Mouse (Mus musculus): Measurements from ENCODE around the gene Ppih. TPM values are rescaled to one million over a fixed set of nuclear protein-coding genes. Genes with fewer than 3 reads are reported as not detected.

The Ppih gene
- total RNA-seq (2021): 10 to 100 TPM; 23.0 to 26.7 TPM
- long read RNA-seq, transcript Ppih-201 (10 exons, 757 nt): minor isoform, 6 of 15 reads
- long read RNA-seq, transcript Ppih-205 (10 exons, 1,288 nt): major isoform, 7 of 15 reads
- long read RNA-seq, partial matches to known transcripts: 1 of 15 reads
- long read RNA-seq, other reads (novel, unspliced or antisense): 0 of 15 reads

DNA sequence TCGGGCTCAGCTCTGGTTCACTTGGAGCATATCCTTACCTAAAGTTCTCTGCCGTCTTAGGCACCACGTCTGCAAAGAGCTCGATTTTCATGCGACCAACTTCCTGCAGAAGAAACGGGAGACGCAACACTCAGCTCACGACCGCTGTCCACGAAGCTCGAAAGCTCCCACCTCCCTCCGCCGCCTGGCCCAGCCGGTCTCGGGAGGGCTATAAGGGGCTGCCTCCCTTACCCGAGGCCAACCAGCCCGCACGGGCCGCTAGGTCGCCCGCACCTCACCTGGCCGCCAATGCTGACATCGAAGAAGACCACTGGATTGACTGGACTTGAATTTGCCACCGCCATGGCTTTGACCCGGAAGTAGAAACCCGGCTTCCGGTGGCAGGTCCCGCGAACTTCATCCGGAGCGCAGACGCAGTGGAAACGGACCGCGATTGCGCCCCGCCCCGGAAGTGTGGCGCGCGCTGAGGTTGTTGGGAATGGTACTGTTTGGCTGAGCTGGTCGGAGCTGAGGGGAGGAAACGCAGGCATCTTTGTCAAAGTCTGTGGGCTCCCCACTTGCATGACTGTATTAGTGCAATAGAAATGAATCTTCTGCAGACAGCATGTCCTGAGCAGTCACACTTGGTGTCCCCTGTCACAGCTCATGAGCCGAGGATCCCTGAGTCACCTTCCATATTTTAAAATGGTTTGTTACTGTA, at the start of gene Ppih:
Gene Ppih (minus strand): TSS at position 416 of the 700 bp plus-strand sequence.
- peak; percentile 96 to 97 for DNase-seq (ENCODE audit: low spot score in 2 of 2)

DNA sequence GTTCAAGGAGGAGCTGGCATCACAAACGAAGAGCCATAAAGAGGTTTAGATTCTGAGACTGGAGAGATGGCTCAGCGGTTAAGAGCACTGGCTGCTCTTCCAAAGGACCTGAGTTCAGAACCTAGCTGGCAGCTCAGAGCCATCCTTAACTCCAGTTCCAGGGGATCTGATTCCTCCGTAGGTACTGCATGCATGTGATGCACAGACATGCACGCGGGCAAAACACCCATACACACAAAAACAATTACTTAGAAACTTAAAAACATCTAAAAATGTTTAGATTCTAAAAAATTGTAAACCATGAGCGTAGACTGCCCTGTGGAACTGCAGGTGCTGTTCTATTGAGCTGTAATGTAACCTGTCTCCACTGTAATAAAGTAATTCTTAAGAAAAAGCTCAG, 49.1 kb upstream of the Ppih start:
- DNase-seq (ENCODE audit: low spot score in 2 of 2): no peak

DNA sequence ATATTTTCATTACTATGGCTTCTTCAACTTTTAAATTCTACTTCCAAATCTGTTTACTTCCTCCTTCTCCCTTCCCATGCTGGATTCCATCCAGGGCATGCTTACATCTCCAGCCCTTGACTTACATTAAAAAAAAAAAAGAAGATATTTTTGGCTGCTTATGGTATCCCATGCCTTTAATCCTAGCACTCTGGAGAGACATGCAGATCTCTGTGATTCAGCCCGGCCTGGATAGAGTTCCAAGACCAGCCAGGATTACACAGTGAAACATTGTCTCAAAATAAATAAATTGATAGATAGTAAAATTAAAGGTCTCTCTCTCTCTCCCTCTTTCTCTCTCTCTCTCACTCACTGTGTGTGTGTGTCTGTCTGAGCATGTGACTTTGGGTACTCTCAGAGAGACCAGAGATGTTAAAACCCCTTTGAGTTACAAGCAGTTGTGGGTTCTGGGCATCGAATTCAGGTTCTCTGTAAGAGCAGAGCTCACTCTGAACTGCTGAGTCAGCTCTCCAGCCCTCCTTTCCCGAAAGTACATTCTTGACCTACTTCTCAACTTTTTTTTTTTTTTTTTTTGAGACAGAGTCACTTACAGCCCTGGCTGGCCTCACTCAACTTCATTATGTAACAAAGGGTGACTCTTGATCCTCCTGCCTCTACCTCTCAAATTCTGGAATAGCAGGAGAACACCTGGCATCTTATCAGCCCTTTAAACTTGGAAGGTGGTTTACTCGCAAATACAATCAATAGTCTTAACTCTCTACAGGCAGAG, 46.6 kb upstream of the Ppih start:
- no peak for DNase-seq (ENCODE audit: low spot score in 2 of 2)

DNA sequence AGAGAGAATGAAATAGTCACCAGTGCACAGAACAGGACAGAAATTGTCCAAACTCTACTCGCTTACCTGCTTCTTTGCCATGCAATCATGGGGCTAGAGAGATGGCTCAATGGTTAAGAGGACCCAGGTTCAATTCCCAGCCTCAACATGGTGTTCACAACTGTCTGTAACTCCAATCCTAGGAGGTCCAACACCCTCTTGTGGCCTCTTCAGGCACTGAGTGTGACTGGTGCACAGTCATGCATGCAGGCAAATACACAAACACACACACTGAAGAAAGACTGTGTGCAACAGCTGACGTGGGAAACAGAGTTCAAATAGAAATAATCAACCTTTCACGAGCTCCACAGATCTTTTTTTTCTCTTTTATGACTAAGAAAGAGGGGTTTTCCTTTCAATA, 41.9 kb upstream of the Ppih start:
- no peak for DNase-seq (ENCODE audit: low spot score in 2 of 2)

DNA sequence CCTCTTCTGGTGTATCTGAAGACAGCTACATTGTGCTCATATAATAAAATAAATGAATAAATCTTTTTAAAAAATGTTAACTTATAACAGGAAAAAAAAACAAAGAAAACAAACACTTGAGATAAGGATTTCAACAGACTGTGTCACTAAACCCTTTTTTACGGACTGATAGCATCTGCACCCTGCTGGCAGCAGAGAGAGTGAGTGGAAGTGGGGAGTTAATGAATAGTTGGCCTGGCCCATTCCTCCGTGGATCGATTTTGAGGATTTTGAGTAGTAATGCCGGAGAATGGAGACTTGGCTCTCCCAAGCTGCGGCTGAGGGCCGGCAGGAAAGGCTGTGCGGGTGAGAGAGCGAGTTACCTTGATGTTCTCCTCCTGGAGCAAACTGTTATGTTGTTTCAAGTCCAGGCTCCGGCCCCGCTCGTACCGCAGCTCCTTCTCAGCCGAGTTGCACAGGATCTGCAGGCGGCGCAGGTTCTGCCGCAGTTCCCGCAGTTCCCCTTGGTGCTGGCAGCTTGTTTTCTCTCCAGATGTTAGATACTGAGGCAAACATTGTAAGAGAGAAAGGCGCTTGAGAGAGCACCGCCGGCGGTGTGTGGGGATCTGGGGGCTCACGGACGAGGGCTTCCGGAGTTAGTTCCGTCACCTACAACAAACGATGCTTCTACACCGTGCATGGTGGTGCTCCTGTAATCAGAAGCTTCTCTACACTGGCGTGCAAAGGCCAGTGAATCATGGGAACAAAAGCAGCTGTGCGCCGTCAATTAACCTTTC, 39.0 kb upstream of the Ppih start:
- DNase-seq (ENCODE audit: low spot score in 2 of 2): peak; percentile 13 to 24

DNA sequence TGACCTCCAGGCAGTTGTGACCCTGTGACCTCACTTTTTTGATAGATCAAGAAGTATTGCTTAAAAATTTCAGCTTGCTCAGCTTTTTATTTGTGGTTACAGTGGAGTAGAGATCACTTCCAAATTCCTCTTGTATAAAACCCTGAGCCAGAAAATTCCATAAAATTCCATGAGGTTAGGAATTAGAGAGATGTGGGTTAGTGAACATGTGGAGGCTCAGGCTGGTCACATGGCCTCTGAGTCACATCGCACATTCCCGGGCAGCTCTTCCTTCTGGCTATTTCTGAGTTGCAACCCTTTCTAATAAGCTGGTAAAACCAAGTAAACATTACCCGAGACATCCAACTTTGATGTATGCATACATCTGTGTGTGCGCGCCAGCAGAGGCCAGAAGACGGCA, 25.2 kb upstream of the Ppih start:
- DNase-seq (ENCODE audit: low spot score in 2 of 2): no peak

DNA sequence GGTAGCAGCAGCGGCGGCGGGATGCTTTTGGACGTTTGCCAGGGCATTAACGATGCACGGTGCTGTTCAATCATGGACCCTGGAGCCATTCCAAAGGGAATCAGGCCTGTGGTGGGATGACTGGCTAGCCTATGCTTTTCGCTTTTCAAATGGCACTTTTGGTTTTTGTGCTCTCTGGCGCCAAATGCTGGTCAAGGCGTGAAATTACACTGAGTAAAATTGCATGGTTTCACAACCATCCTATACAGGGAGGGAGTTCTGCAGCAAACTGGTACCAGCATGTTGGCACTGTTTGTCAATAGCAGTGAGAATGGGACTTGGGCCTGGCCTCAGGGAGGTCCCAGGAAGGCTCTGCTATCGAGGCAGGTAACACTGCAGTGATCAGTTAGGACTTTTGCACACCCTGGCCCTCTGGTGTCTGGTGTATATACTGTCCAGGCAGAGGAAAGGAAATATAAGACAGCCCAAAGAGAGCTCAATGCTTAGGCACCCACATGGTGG, 18.6 kb upstream of the Ppih start:
- peak; percentile 71 to 78 for DNase-seq (ENCODE audit: low spot score in 2 of 2)

- DNase-seq (ENCODE audit: low spot score in 2 of 2): peak in 1 of 2 experiments; percentile 33
Observed at GRCm38 (mm10) chr4:119338422-119338821, 18.1 kb upstream of the Ppih start.

DNA sequence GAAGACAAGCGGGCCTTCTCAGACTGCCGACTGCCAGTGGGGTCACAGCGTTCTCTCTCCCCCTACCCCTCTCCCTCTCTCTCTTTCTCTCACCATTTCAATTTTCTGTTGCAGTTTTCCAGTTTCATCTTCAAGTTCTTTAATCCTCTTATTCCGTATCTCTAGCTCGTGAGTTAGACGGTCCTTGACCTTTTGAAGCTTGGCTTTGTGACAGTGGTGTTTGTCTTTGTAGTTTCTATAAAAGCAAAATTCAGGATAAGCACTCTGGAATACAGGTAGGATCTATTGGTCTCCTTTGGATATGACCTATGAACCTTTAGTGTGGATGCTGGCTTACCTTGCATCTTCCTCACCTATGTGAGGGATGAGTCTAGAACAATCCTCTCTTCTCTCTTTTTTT, 13.1 kb upstream of the Ppih start:
- DNase-seq (ENCODE audit: low spot score in 2 of 2): no peak

DNA sequence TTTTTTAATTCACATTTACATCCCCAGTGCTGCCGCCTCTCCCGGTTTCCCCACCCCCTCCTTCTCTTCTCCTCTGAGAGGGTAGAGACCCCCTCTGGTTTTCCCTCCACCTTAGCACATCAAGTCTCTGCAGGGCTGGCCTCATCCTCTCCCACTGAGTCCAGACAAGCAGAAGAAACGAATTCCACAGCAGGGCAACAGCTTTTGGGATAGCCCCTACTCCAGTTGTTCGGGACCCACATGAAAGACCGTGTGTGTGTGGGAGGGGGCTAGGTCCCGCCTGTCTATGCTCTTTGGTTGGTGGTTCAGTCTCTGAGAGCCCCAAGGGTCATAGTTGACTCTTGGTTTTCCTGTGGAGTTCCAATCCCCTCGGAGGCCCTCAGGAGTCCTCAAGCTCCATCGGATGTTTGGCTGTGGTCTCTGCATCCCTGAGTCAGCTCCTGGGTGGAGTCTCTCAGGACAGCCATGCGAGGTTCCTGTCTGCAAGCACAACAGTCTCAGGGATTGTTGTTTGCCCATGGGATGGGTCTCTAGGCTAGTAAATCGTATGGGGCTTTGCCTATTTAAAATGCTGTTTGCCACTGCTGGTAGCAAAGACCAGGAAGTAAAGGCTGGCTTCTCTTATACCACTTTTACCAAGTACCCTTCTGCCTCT, 677 bp upstream of the Ppih start:
- DNase-seq (ENCODE audit: low spot score in 2 of 2): peak; percentile 8 to 23

GRCm38 (mm10) chr4:119313756-119314155, 6.6 kb downstream of the Ppih start:
- no peak for DNase-seq (ENCODE audit: low spot score in 2 of 2)

- DNase-seq (ENCODE audit: low spot score in 2 of 2): no peak
Observed at GRCm38 (mm10) chr4:119305418-119305817, 14.9 kb downstream of the Ppih start.

GRCm38 (mm10) chr4:119303291-119303690, 17.1 kb downstream of the Ppih start:
- no peak for DNase-seq (ENCODE audit: low spot score in 2 of 2)

- DNase-seq (ENCODE audit: low spot score in 2 of 2): no peak
Observed at GRCm38 (mm10) chr4:119301777-119302176, 18.6 kb downstream of the Ppih start.

GRCm38 (mm10) chr4:119300761-119301160, 19.6 kb downstream of the Ppih start:
- DNase-seq (ENCODE audit: low spot score in 2 of 2): no peak

GRCm38 (mm10) chr4:119297361-119297760, 23.0 kb downstream of the Ppih start:
- no peak for DNase-seq (ENCODE audit: low spot score in 2 of 2)

- peak in 1 of 2 experiments; percentile 21 for DNase-seq (ENCODE audit: low spot score in 2 of 2)
Observed at GRCm38 (mm10) chr4:119295134-119295453, 25.3 kb downstream of the Ppih start.

GRCm38 (mm10) chr4:119294415-119295133, 25.8 kb downstream of the Ppih start, which contains the start of gene Ybx1:
Ybx1 (minus strand) TSS chr4:119294604.
- peak; percentile 100 for DNase-seq (ENCODE audit: low spot score in 2 of 2)

DNA sequence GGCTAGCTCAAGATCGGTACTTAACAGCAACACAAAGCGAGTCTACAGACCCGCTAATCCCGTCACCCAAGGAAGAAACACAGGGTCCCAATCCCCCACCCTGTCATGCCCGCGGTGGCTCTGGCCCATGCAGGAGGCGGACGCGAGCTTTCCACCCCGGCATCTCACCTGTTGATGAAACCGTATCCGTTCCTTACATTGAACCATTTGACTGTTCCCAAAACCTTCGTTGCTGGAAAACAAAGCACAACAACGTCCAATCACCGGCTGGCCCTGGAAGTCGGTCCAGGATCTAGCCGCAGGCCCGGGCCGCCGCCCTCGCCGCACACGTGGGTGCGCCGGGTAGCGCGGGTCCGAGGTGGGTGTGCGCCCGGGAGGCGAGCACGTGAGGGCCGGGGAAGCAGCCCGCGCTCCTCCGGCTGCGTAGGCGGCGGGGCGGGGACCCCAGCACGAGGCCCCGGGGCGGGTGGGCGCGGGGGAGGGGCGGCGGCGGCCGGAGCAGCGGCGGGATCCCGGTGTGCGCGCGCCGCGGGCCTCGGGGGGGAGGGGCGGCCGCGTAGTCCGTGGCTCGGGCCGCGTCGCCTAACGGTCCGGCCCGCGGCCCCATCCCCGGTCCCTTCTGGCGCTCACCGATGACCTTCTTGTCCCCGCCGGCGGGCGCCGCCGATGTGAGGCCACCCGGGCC, 26.6 kb downstream of the Ppih start:
- DNase-seq (ENCODE audit: low spot score in 2 of 2): peak; percentile 40 to 41
